Mouse (Mus musculus): ENCODE measurements at regions not wholly inside any gene's neighbourhood (a gene's known extent, or its start where the extent isn't known, plus 50 kb on each side); places are given as distances from the start of the nearest gene placed in this dataset.

DNA sequence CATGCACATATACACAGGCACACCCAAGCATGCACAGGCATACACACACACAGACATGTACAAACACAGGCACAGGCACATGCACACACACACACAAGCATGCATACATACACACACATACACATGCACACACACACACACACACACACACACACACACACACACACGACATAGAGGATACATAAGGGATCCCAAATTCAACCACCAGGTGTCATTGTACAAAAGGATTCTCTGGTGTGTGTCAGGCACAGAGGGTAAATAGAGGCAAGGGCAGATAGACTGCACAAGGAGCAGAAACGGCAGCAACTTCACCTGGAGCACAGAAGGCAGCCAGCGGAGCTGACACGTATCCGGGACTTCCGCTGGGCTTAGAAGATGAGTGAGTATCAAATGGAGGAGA is 428.1 kb upstream of the Zmiz1 start:
- ATAC-seq (ENCODE audit: low FRiP score), result no peak
- no peak overlapping the region for H3K27ac ChIP-seq (ENCODE audit: low read depth, low read length)
- H3K4me2 ChIP-seq (ENCODE audit: low read depth, low read length, poor library complexity, severe bottlenecking), result no peak overlapping the region

DNA sequence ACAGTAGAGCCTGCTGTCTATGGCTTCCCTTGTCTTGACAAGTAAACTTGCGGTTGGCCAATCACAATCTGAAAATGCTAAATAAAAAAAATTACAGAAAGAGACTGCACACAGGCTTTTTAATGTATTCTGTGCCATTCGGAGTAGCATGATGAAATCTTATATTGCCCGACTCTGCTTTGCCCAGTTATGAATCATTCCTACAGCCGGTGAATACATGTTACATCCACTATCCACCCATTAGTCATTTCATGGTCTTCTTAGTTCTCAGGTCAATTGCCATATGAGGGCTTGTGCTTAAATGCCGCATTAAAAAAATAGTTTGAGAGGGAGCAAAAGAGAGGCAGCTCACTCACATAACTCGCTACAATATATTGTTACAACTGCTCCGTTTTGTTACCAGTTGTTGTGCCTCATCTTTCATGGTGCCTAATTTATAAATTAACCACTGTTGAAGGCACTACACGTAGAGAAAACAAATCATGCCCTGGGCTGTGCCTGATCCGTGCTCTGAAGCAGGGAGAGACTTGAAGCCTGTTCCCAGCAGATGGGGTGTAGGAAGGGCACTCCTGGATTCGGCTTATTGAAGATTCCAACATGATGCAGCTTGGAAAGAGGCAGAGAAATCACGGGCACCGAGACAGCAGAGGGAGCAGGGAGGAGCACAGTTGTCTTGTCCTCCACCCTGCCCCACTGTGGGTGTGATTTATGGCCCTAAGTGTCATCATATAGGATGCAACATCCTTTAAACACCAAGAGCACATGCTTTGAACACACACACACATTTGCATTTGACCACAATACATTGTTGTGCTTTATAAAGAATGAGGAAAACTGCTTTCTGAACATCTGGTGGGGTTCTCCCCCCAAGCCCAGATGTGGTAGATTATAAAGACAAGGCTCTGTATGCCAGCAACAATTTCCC is 427.0 kb upstream of the Zmiz1 start:
- DNase-seq (ENCODE audit: low spot score), result no peak
- ATAC-seq (ENCODE audit: low FRiP score), result no peak
- Histone ChIP-seq H3K4me1 (ENCODE audit: insufficient read depth, low read length) (no peaks in the 10 kb centered on the region), H3K27ac (ENCODE audit: low read depth, low read length) (no peak overlapping the region), H3K36me3 (ENCODE audit: insufficient read depth, low read length) (no peaks in the 10 kb centered on the region), H3K27me3 (ENCODE audit: insufficient read depth, low read length) (no peaks in the 10 kb centered on the region), H3K4me2 (ENCODE audit: low read depth, low read length, poor library complexity, severe bottlenecking) (no peak overlapping the region), H3K4me3 (ENCODE audit: low read depth, low read length) (no peak overlapping the region), H3K9ac (replicated peaks; ENCODE audit: low read length, poor library complexity, severe bottlenecking) (no peak overlapping the region), H3K9me3 (ENCODE audit: low read length) (no peaks in the 10 kb centered on the region)
- TF ChIP-seq CTCF (IDR thresholded peaks at IDR 0.05), result no peak; the same call in 1 of the 2 replicates
- WGBS, result 72% methylated on average over 12 of the region's 12 CpGs

More for the DNA sequence above, 428.1 kb upstream of the Zmiz1 start:
- H3K9ac ChIP-seq (replicated peaks; ENCODE audit: low read length, poor library complexity, severe bottlenecking), result no peak overlapping the region
- no peak for DNase-seq (ENCODE audit: low spot score)
- WGBS, result 77% methylated on average over 6 of the region's 6 CpGs
- no peaks in the 10 kb centered on the region for H3K9me3 ChIP-seq (ENCODE audit: low read length)
- H3K36me3 ChIP-seq (ENCODE audit: insufficient read depth, low read length), result no peaks in the 10 kb centered on the region
- no peaks in the 10 kb centered on the region for H3K4me1 ChIP-seq (ENCODE audit: insufficient read depth, low read length)
- H3K27me3 ChIP-seq (ENCODE audit: insufficient read depth, low read length), result no peaks in the 10 kb centered on the region
- TF ChIP-seq CTCF (IDR thresholded peaks at IDR 0.05), result peak; percentile 60
- no peak overlapping the region for H3K4me3 ChIP-seq (ENCODE audit: low read depth, low read length)

DNA sequence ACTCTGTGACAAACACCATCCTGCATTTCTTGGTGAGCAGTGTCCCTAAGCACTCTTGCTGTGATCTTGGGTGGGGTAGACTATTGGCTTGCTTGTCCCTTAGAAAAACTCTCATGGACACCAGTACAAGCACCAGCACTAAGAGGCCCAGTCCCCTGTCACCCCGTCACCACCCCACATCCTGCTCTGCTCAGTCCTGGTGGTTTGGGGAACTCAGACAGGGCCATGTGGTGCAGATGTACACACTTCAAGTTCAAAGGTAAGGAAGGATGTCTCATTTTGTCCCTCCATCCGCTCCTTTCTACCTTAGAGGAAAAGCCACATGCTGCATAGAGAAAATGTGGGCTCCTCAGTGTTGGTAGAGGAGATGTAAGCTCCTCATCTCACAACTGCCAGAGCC is 426.1 kb upstream of the Zmiz1 start:
- no peak overlapping the region for H3K4me3 ChIP-seq (ENCODE audit: low read depth, low read length)
- ATAC-seq (ENCODE audit: low FRiP score) (no peak), DNase-seq (ENCODE audit: low spot score) (no peak)
- H3K9ac ChIP-seq (replicated peaks; ENCODE audit: low read length, poor library complexity, severe bottlenecking), result no peak overlapping the region
- H3K4me2 ChIP-seq (ENCODE audit: low read depth, low read length, poor library complexity, severe bottlenecking), result no peak overlapping the region
- WGBS, result 98% methylated on average over 2 of the region's 2 CpGs
- no peaks in the 10 kb centered on the region for H3K36me3 ChIP-seq (ENCODE audit: insufficient read depth, low read length)
- no peaks in the 10 kb centered on the region for H3K9me3 ChIP-seq (ENCODE audit: low read length)
- H3K4me1 ChIP-seq (ENCODE audit: insufficient read depth, low read length), result no peaks in the 10 kb centered on the region
- H3K27me3 ChIP-seq (ENCODE audit: insufficient read depth, low read length), result no peaks in the 10 kb centered on the region
- no peak for TF ChIP-seq CTCF (IDR thresholded peaks at IDR 0.05)
- H3K27ac ChIP-seq (ENCODE audit: low read depth, low read length), result no peak overlapping the region

DNA sequence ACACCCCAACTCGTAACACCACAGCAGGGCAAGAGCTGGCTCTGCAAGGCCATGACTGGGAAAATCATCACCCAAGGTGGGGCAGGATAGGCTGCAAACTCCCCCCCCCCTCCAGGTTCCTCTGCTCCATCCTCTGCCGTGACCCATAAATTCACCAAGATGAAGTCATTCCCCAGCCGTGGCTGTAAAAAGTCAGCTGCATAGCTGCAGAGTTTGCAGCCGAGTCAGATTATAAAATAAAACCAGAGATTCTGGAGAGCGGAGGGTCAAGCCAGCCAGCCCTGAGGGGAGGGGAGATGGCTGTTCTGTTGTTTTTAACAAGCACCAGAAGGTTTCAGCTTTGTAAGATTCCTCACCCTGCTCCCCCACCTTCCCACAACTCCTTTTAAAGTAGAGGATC is 416.7 kb upstream of the Zmiz1 start:
- H3K36me3 ChIP-seq (ENCODE audit: insufficient read depth, low read length), result no peaks in the 10 kb centered on the region
- ATAC-seq (ENCODE audit: low FRiP score), result no peak
- DNase-seq (ENCODE audit: low spot score), result no peak
- no peaks in the 10 kb centered on the region for H3K9me3 ChIP-seq (ENCODE audit: low read length)
- H3K27me3 ChIP-seq (ENCODE audit: insufficient read depth, low read length), result no peaks in the 10 kb centered on the region
- H3K27ac ChIP-seq (ENCODE audit: low read depth, low read length), result no peak overlapping the region
- H3K4me2 ChIP-seq (ENCODE audit: low read depth, low read length, poor library complexity, severe bottlenecking), result no peak overlapping the region
- no peaks in the 10 kb centered on the region; the same call in 1 of the 2 replicates for H3K4me1 ChIP-seq (ENCODE audit: insufficient read depth, low read length)
- no peak for TF ChIP-seq CTCF (IDR thresholded peaks at IDR 0.05)
- H3K4me3 ChIP-seq (ENCODE audit: low read depth, low read length), result no peak overlapping the region
- 68% methylated on average over 5 of the region's 5 CpGs for WGBS
- no peak overlapping the region for H3K9ac ChIP-seq (replicated peaks; ENCODE audit: low read length, poor library complexity, severe bottlenecking)

DNA sequence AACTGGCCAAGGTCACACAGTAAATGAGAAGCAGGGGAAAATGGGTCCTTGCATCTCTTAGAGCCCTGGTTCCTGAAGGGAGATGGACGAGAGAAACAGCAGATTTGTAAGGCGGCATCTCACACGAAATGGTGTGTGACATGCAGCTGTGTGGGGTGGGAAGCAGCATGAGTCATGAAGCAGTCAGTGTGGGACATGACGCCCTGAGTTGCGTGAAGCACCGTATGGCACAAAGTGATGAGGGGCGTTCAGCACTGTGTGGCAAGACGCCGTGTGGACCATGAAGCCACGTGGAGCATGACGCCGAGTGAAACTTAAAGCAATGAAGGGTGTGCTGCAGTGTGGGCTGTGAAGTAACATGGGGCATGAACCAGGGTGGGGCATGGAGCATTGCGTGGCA is 414.9 kb upstream of the Zmiz1 start:
- Histone ChIP-seq H3K4me1 (ENCODE audit: insufficient read depth, low read length) (no peaks in the 10 kb centered on the region; the same call in 1 of the 2 replicates), H3K36me3 (ENCODE audit: insufficient read depth, low read length) (no peaks in the 10 kb centered on the region), H3K9ac (replicated peaks; ENCODE audit: low read length, poor library complexity, severe bottlenecking) (no peak overlapping the region), H3K4me2 (ENCODE audit: low read depth, low read length, poor library complexity, severe bottlenecking) (no peak overlapping the region), H3K27ac (ENCODE audit: low read depth, low read length) (no peak overlapping the region), H3K9me3 (ENCODE audit: low read length) (no peaks in the 10 kb centered on the region), H3K27me3 (ENCODE audit: insufficient read depth, low read length) (no peaks in the 10 kb centered on the region), H3K4me3 (ENCODE audit: low read depth, low read length) (no peak overlapping the region)
- no peak for TF ChIP-seq CTCF (IDR thresholded peaks at IDR 0.05)
- DNase-seq (ENCODE audit: low spot score) (no peak), ATAC-seq (ENCODE audit: low FRiP score) (no peak)
- 98% methylated on average over 13 of the region's 13 CpGs for WGBS

DNA sequence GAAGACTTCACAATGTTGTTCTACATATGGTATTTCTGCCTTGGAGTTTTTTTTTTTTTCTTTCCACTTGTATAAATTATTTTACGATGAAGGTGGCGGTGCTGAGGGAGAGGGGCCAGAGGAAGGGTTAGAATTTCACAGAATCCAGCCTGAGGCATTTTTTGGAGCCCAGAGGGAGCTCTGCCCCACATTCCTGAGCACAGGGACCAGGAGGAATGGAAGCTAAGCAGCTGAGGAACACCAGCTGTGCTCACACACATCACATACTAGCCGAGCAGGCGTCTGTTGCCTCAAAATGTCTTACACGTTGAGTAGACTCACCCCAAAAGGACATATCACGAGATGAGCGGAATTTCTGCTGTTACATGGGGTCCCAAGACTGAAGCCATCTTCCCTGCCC is 414.1 kb upstream of the Zmiz1 start:
- TF ChIP-seq CTCF (IDR thresholded peaks at IDR 0.05), result no peak
- Histone ChIP-seq H3K4me2 (ENCODE audit: low read depth, low read length, poor library complexity, severe bottlenecking) (no peak overlapping the region), H3K4me3 (ENCODE audit: low read depth, low read length) (no peak overlapping the region), H3K27ac (ENCODE audit: low read depth, low read length) (no peak overlapping the region), H3K9ac (replicated peaks; ENCODE audit: low read length, poor library complexity, severe bottlenecking) (no peak overlapping the region), H3K36me3 (ENCODE audit: insufficient read depth, low read length) (no peaks in the 10 kb centered on the region), H3K9me3 (ENCODE audit: low read length) (no peaks in the 10 kb centered on the region), H3K4me1 (ENCODE audit: insufficient read depth, low read length) (no peaks in the 10 kb centered on the region; the same call in 1 of the 2 replicates), H3K27me3 (ENCODE audit: insufficient read depth, low read length) (no peaks in the 10 kb centered on the region)
- no peak for ATAC-seq (ENCODE audit: low FRiP score)
- WGBS, result 70% methylated on average over 7 of the region's 7 CpGs
- no peak for DNase-seq (ENCODE audit: low spot score)

Measured in midbrain, postnatal 0 days (tissue).